In the genomic region with DNA sequence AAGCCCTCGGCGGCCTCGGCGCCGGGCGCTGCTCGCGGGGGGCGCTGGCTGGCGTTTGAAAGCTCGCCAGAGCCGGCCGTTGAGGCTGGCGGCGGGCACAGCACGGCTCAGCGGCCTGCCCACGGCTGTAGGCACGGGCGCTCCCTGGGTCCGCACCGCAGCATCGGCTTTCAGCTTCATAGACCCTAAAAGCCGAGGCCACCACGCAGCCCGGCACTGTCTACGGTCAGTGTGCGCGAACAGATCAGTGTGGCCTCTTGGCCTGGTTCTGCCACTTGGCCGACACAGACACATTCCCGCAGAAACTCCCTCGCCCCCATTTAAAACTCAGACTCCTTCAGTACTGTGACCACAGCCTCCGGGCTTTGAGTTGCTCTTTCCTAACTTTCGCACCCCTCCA, we compare ENCODE assay signal across 8 mouse cellular contexts. TPM values are rescaled to one million over a fixed set of nuclear protein-coding genes. Genes with fewer than 3 reads are reported as not detected.
DNase-seq lines count a peak whose midpoint lies in the region; ATAC-seq and TF ChIP-seq lines count a peak whose summit lies in the region.

No protein-coding gene starts in this region.

- H3K36me3 ChIP-seq in CH12.LX (replicated peaks in 1 of 2; ENCODE audit: control insufficient read depth in 1 of 2, insufficient read depth in 1 of 2, low read length in 1 of 2) = peaks cover 15 to 23% of the 10 kb centered on the region in 2 experiments
- peaks cover 13% of the 10 kb centered on the region for H3K36me3 ChIP-seq in intestine, postnatal 0 days (ENCODE audit: control insufficient read depth, insufficient read depth)
- H3K36me3 ChIP-seq in midbrain, embryonic 10.5 days = peaks cover 21% of the 10 kb centered on the region

- WGBS in intestine, postnatal 0 days = under 1% methylated on average over 34 of the region's 34 CpGs
- under 1% methylated on average over 32 of the region's 34 CpGs for WGBS in midbrain, embryonic 10.5 days

- no peak for TF ChIP-seq RAD21 in CH12.LX (IDR thresholded peaks at IDR 0.05; ENCODE audit: low read depth, low read length)

- no peaks in the 10 kb centered on the region for H3K9me3 ChIP-seq in CH12.LX (replicated peaks; ENCODE audit: low read length)
- H3K9me3 ChIP-seq in intestine, postnatal 0 days (ENCODE audit: control insufficient read depth) = no peaks in the 10 kb centered on the region
- 0 out of 2 replicates have a peak, but pooled peaks cover 5% of the 10 kb centered on the region for H3K9me3 ChIP-seq in midbrain, embryonic 10.5 days (replicated peaks)

- dilution Hi-C loops in CH12.LX (cut with MboI; ENCODE audit: extremely low pct_ligation_motif_present, extremely low pct_unique_long_range_greater_than_20kb, low sequenced_read_pairs) = no loop called here

- TF ChIP-seq POLR2A in CH12.LX (IDR thresholded peaks at IDR 0.05; ENCODE audit: low read depth, low read length) = no peak
- no peak; the same call in 1 of the 2 replicates for TF ChIP-seq POLR2A in embryonic fibroblast, embryonic 13.5 days (IDR thresholded peaks at IDR 0.05; ENCODE audit: low read depth, low read length)

- peak overlapping the region; percentile 46; the same call in 1 of the 2 replicates for H3K27ac ChIP-seq in CH12.LX (ENCODE audit: insufficient read depth, low read depth)
- peak overlapping the region; percentile 51 for H3K27ac ChIP-seq in embryonic fibroblast, embryonic 13.5 days (ENCODE audit: insufficient read depth, low read length)
- H3K27ac ChIP-seq in intestine, postnatal 0 days (ENCODE audit: low read depth, low read length) = peak overlapping the region; percentile 93
- H3K27ac ChIP-seq in midbrain, embryonic 10.5 days (replicated peaks) = peak overlapping the region; percentile 97

- no peak for TF ChIP-seq EP300 in CH12.LX (IDR thresholded peaks at IDR 0.05; ENCODE audit: low read length)

- DNase-seq in gastrocnemius, adult 8-10 months (ENCODE audit: low spot score in 2 of 2) = peak; percentile 4 to 15
- no peak for DNase-seq in gastrocnemius, adult 18-20 months (ENCODE audit: low spot score)
- peak; percentile 16 for DNase-seq in CH12.LX (ENCODE audit: extremely low read depth)
- DNase-seq in midbrain, embryonic 10.5 days (ENCODE audit: low spot score) = no peak
- no peak for DNase-seq in right cerebral cortex, adult 18-20 months
- DNase-seq in spleen, postnatal 10 days (ENCODE audit: low spot score in 2 of 2) = no peak

- TF ChIP-seq CTCF in CH12.LX (conservative IDR thresholded peaks at IDR 0.05 in 1 of 2, IDR thresholded peaks at IDR 0.05 in 1 of 2; ENCODE audit: low read depth in 2 of 2, low read length in 2 of 2) = no peak
- TF ChIP-seq CTCF in embryonic fibroblast, embryonic 13.5 days (IDR thresholded peaks at IDR 0.05; ENCODE audit: borderline replicate concordance, insufficient read depth, low read length) = no peak
- TF ChIP-seq CTCF in intestine, postnatal 0 days (IDR thresholded peaks at IDR 0.05; ENCODE audit: low read depth) = no peak

- peak; percentile 76 for ATAC-seq in intestine, postnatal 0 days

- H3K4me1 ChIP-seq in CH12.LX (ENCODE audit: control insufficient read depth in 1 of 2, insufficient read depth in 2 of 2) = peaks cover 0 to 19% of the 10 kb centered on the region in 2 experiments; a peak in 2 of 4 replicates
- H3K4me1 ChIP-seq in embryonic fibroblast, embryonic 13.5 days (ENCODE audit: control insufficient read depth, insufficient read depth, low read length) = no peaks in the 10 kb centered on the region; the same call in 1 of the 2 replicates
- peaks cover 8% of the 10 kb centered on the region; the same call in 1 of the 2 replicates for H3K4me1 ChIP-seq in intestine, postnatal 0 days (replicated peaks; ENCODE audit: control insufficient read depth, insufficient read depth, low read length)
- H3K4me1 ChIP-seq in midbrain, embryonic 10.5 days = peaks cover 14% of the 10 kb centered on the region

- H3K4me3 ChIP-seq in CH12.LX (replicated peaks in 1 of 3; ENCODE audit: low read depth in 2 of 3, low read length in 2 of 3, poor library complexity in 1 of 3) = peak overlapping the region; percentile 92 to 100 (median 98)
- peak overlapping the region; percentile 98 for H3K4me3 ChIP-seq in embryonic fibroblast, embryonic 13.5 days (ENCODE audit: insufficient read depth, low read length)
- peak overlapping the region; percentile 98 for H3K4me3 ChIP-seq in intestine, postnatal 0 days (ENCODE audit: low read depth, low read length)
- peak overlapping the region; percentile 86 for H3K4me3 ChIP-seq in midbrain, embryonic 10.5 days

- H3K4me2 ChIP-seq in CH12.LX (ENCODE audit: insufficient read depth, low read depth, poor library complexity, severe bottlenecking) = peak overlapping the region; percentile 99
- peak overlapping the region; percentile 61 for H3K4me2 ChIP-seq in intestine, postnatal 0 days (replicated peaks; ENCODE audit: low read depth)

- in situ Hi-C loops in CH12.LX (cut with MboI; ENCODE audit: low pct_ligation_motif_present, low pct_unique_long_range_greater_than_20kb, low sequenced_read_pairs) = no loop called here

- peak overlapping the region; percentile 97 for H3K9ac ChIP-seq in CH12.LX (ENCODE audit: insufficient read depth, low read depth)
- peak overlapping the region; percentile 94 for H3K9ac ChIP-seq in intestine, postnatal 0 days (ENCODE audit: low read depth, low read length)

- H3K27me3 ChIP-seq in CH12.LX (replicated peaks) = no peaks in the 10 kb centered on the region
- H3K27me3 ChIP-seq in intestine, postnatal 0 days (replicated peaks; ENCODE audit: control insufficient read depth, insufficient read depth, low read length) = no peaks in the 10 kb centered on the region
- no peaks in the 10 kb centered on the region for H3K27me3 ChIP-seq in midbrain, embryonic 10.5 days (ENCODE audit: low read depth, poor library complexity, severe bottlenecking)

- peaks cover 32% of the 10 kb centered on the region for H3K79me2 ChIP-seq in CH12.LX (replicated peaks; ENCODE audit: control insufficient read depth, extremely low read depth, insufficient read depth, poor library complexity, severe bottlenecking)

TF ChIP-seq in CH12.LX, 34 proteins besides CTCF, POLR2A, EP300 and RAD21:
- TF ChIP-seq SIN3A (IDR thresholded peaks at IDR 0.05; ENCODE audit: low read length) (0 out of 2 replicates have a peak, but pooled peaks have one; percentile 0), HCFC1 (IDR thresholded peaks at IDR 0.05; ENCODE audit: low read depth, low read length) (no peak), MYC (IDR thresholded peaks at IDR 0.05; ENCODE audit: low read depth, low read length) (no peak), KAT2A (IDR thresholded peaks at IDR 0.05; ENCODE audit: insufficient replicate concordance, low read length) (0 out of 2 replicates have a peak, but pooled peaks have one; percentile 5), USF2 (conservative IDR thresholded peaks at IDR 0.05; ENCODE audit: low read depth, low read length) (no peak), GABPA (IDR thresholded peaks at IDR 0.05; ENCODE audit: insufficient replicate concordance, low read depth, low read length) (no peak), NRF1 (IDR thresholded peaks at IDR 0.05; ENCODE audit: low read depth, low read length) (no peak), IRF4 (IDR thresholded peaks at IDR 0.05; ENCODE audit: low read depth, low read length) (no peak)

RNA-seq across cellular contexts. Expression of a gene that starts 0.4 kb away (rescaled TPM):
- total RNA-seq in gastrocnemius, adult 8-10 months (2022) = 10 to 100 TPM; 25.4 to 28.1 (median 27.6) TPM
- total RNA-seq in gastrocnemius, adult 18-20 months (2021) = 10 to 100 TPM; 26.8 to 32.2 TPM
- total RNA-seq in CH12.LX (2012; rRNA removed) (29.7 and 33.3 TPM in 2 replicates), CH12.LX (2014; rRNA removed) (75.0 and 86.6 TPM in 2 replicates)
- polyA plus RNA-seq in CH12.LX (2012; ENCODE audit: insufficient read length, low read depth) = 52.3 and 60.1 TPM in 2 replicates
- 40.6 and 45.4 TPM in 2 replicates for polyA plus RNA-seq in embryonic fibroblast, embryonic 13.5 days (2011; ENCODE audit: insufficient read length, low read depth, missing spikeins)
- 37.1 and 40.3 TPM in 2 replicates for polyA plus RNA-seq in intestine, postnatal 0 days (2015; fragmentation: Nextera tagmentation; extraction: Ambion mirVana)
- 101 and 121 TPM in 2 replicates for polyA plus RNA-seq in midbrain, embryonic 10.5 days (2016; fragmentation: Nextera tagmentation; extraction: Ambion mirVana)

RNA-seq across cellular contexts. Expression of a gene that starts 26.4 kb away (rescaled TPM):
- total RNA-seq in gastrocnemius, adult 8-10 months (2022) = 10 to 100 TPM; 28.4 to 33.1 (median 32.1) TPM
- 10 to 100 TPM; 24.5 to 28.7 TPM for total RNA-seq in gastrocnemius, adult 18-20 months (2021)
- total RNA-seq in CH12.LX (2012; rRNA removed) = 5.0 and 6.1 TPM in 2 replicates
- 10.0 and 11.4 TPM in 2 replicates for total RNA-seq in CH12.LX (2014; rRNA removed)
- 5.3 and 6.9 TPM in 2 replicates for polyA plus RNA-seq in CH12.LX (2012; ENCODE audit: insufficient read length, low read depth)
- polyA plus RNA-seq in embryonic fibroblast, embryonic 13.5 days (2011; ENCODE audit: insufficient read length, low read depth, missing spikeins) = 30.6 and 40.3 TPM in 2 replicates
- 15.0 and 15.9 TPM in 2 replicates for polyA plus RNA-seq in intestine, postnatal 0 days (2015; fragmentation: Nextera tagmentation; extraction: Ambion mirVana)
- polyA plus RNA-seq in midbrain, embryonic 10.5 days (2016; fragmentation: Nextera tagmentation; extraction: Ambion mirVana) = 12.7 and 14.3 TPM in 2 replicates

Comparison
In these comparisons a context has a peak if more than half of its experiments do, and no peak if none do; other contexts are left out.
1. DNase-seq: peak in gastrocnemius, adult 8-10 months (2 of 2) and CH12.LX (single experiment); none in gastrocnemius, adult 18-20 months (single experiment), midbrain, embryonic 10.5 days (single experiment), right cerebral cortex, adult 18-20 months (single experiment) and spleen, postnatal 10 days (0 of 2).
2. H3K27ac ChIP-seq: peak in every context shown above with its lines; median percentile 97 in midbrain, embryonic 10.5 days; 93 in intestine, postnatal 0 days; 51 in embryonic fibroblast, embryonic 13.5 days; 46 in CH12.LX.
3. Peak in every context shown above with its lines, with median percentiles within 50 percentile points of each other: H3K4me3 ChIP-seq.